Mouse (Mus musculus) MEL (cell line): ENCODE measurements at regions not wholly inside any gene's neighbourhood (a gene's known extent, or its start where the extent isn't known, plus 50 kb on each side); places are given as distances from the start of the nearest gene placed in this dataset.

Source experiments
- BHLHE40 ChIP-seq: IDR thresholded peaks from 2 replicates; pipeline ENCODE4 v1.6.1; 2012; ENCODE audit warnings: low read depth, mild to moderate bottlenecking, inconsistent platforms, low read length, improper control_type of control experiment, borderline replicate concordance
- CTCF ChIP-seq, 3 experiments: IDR thresholded peaks in 2 of 3; conservative IDR thresholded peaks in 1 of 3; 2 replicates each; pipeline ENCODE4 v1.5.1; 2011 to 2012; ENCODE audit warnings: low read length in 3 of 3, low read depth in 2 of 3, mild to moderate bottlenecking in 2 of 3, improper control_type of control experiment in 1 of 3, inconsistent platforms in 1 of 3, mixed read lengths in 1 of 3, moderate library complexity in 1 of 3; ENCODE audit not compliant: control insufficient read depth in 1 of 3, insufficient read depth in 1 of 3, poor library complexity in 1 of 3, severe bottlenecking in 1 of 3
- HCFC1 ChIP-seq: IDR thresholded peaks from 2 replicates; pipeline ENCODE4 v1.6.1; 2012; ENCODE audit warnings: low read depth, mild to moderate bottlenecking, inconsistent platforms, low read length, improper control_type of control experiment, moderate library complexity
- KAT2A ChIP-seq: conservative IDR thresholded peaks from 2 replicates; pipeline ENCODE4 v1.6.1; 2012; ENCODE audit warnings: low read depth, low read length, improper control_type of control experiment, inconsistent platforms
- MAX ChIP-seq: IDR thresholded peaks from 2 replicates; pipeline ENCODE4 v1.6.1; 2011; ENCODE audit warnings: low read length, improper control_type of control experiment
- MYB ChIP-seq: IDR thresholded peaks from 2 replicates; pipeline ENCODE4 v1.6.1; 2011; ENCODE audit warnings: mild to moderate bottlenecking, low read depth, low read length, improper control_type of control experiment
- MYC ChIP-seq: IDR thresholded peaks from 2 replicates; pipeline ENCODE4 v1.6.1; 2011; ENCODE audit warnings: low read depth, mild to moderate bottlenecking, low read length, improper control_type of control experiment, moderate library complexity
- POLR2A ChIP-seq, 2 experiments: IDR thresholded peaks; 2 replicates each; pipeline ENCODE4 v1.6.1; 2011 to 2012; ENCODE audit warnings: low read length in 2 of 2, mild to moderate bottlenecking in 2 of 2, control low read depth in 1 of 2, improper control_type of control experiment in 1 of 2, low read depth in 1 of 2, moderate library complexity in 1 of 2; ENCODE audit not compliant: control insufficient read depth in 1 of 2, insufficient read depth in 1 of 2, poor library complexity in 1 of 2
- ZC3H11A ChIP-seq: IDR thresholded peaks from 2 replicates; pipeline ENCODE4 v1.6.1; 2012; ENCODE audit warnings: low read depth, mild to moderate bottlenecking, inconsistent platforms, low read length, improper control_type of control experiment
- ZMIZ1 ChIP-seq: IDR thresholded peaks from 2 replicates; pipeline ENCODE4 v1.6.1; 2012; ENCODE audit warnings: low read depth, mild to moderate bottlenecking, inconsistent platforms, low read length, improper control_type of control experiment, moderate library complexity
- ZNF384 ChIP-seq: IDR thresholded peaks from 2 replicates; pipeline ENCODE4 v1.6.1; 2012; ENCODE audit warnings: low read depth, mild to moderate bottlenecking, inconsistent platforms, low read length, improper control_type of control experiment

DNA sequence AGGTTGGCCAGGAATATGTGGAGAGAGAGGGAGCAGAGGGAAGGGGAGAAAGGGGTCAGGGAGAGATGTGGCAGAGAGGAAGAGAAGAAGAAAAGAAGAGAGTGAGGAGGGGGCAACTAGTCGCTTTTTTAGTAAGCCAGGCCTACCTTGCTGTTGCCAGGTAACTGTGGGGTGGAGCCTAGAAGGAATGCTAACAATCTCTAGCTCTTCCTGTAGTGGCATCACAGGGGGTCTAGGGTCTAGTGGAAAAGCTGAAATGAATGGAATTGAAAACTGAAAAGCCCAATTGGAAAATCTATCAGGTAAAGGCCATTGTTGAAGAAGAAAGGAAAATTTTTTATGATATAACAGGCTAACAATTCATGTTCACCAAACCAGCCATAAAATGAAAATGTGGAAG, 336.5 kb downstream of the Phf14 start:
- no peak for TF ChIP-seq CTCF (IDR thresholded peaks at IDR 0.05 in 2 of 3, conservative IDR thresholded peaks at IDR 0.05 in 1 of 3; ENCODE audit: control insufficient read depth in 1 of 3, insufficient read depth in 1 of 3, low read depth in 2 of 3, low read length in 3 of 3, poor library complexity in 1 of 3, severe bottlenecking in 1 of 3)
- no peak for TF ChIP-seq POLR2A (IDR thresholded peaks at IDR 0.05; ENCODE audit: control insufficient read depth in 1 of 2, insufficient read depth in 1 of 2, low read depth in 1 of 2, low read length in 2 of 2, poor library complexity in 1 of 2)
- TF ChIP-seq BHLHE40 = no peak
- no peak for TF ChIP-seq ZMIZ1
- TF ChIP-seq KAT2A = no peak
- TF ChIP-seq ZC3H11A = no peak
- no peak for TF ChIP-seq ZNF384
- no peak for TF ChIP-seq MYB
- TF ChIP-seq HCFC1 = no peak
- no peak for TF ChIP-seq MAX
- TF ChIP-seq MYC = no peak
